Mouse (Mus musculus) lung, postnatal 0 days (tissue): ENCODE data around the gene Esp22.

ENCODE experiments used
- CTCF ChIP-seq: IDR thresholded peaks from 2 replicates; pipeline ENCODE4 v1.5.1; 2016; ENCODE audit warnings: antibody characterized with exemption, mild to moderate bottlenecking
- EP300 ChIP-seq: IDR thresholded peaks from 2 replicates; pipeline ENCODE4 v1.6.1; 2016; ENCODE audit warnings: antibody characterized with exemption, mild to moderate bottlenecking, control low read depth

DNA sequence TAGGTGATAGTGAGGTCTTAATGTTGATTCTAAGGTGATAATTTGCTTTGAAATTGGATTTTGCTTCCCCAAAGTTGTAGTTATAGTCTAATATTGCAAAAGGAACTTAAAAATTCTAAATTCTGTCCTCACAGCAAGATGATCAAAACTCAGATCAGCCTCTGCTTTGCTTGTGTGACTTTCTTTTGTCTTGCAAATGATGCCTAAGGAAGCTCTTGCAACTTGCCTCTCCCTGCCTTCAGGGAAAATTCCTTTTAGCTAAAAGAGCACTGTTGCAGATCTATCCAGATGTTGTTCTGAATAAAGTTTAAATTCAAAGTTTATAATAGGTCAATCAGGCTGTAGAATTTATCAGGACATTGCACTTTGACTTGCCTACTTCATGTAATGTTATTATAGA, 31.5 kb upstream of the Esp22 start:
- TF ChIP-seq CTCF, result no peak
- TF ChIP-seq EP300, result no peak
